Mouse (Mus musculus): ENCODE results near the gene Lce1h.

DNA sequence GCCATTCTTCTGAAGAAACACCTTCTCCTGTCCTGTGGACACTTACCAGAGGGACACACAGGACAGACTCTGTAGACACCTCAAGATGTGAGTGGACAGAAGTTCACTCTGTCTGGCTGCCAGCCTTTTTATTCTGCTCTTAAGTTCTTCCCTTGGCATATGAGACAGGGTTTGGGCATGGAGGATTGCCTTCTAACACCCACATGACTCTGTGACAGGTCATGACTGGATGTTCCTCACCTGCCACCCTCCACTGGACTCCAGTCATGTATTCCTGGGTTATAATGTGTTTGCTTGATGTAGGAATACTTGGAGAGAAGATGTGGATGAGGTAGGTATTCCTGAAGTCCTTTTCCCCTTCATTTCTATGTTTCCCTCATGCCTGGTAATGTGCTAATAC is 42.9 kb upstream of the Lce1h start, which contains the start of gene Lce1k:
- TF ChIP-seq CTCF (IDR thresholded peaks at IDR 0.05; ENCODE audit: borderline replicate concordance, control insufficient read depth, extremely low read depth, insufficient read depth, low read length, poor library complexity) (no peak), POLR2A (IDR thresholded peaks at IDR 0.05; ENCODE audit: control insufficient read depth, extremely low read depth, insufficient read depth, low read length, poor library complexity) (no peak)
